Mouse (Mus musculus) erythroblast, embryonic 14.5 days (primary cell): ENCODE results near the gene Phf7.

ENCODE experiments used
- GATA1 ChIP-seq: IDR thresholded peaks from 2 replicates; pipeline ENCODE4 v1.6.1; 2012; ENCODE audit warnings: low read length, inconsistent platforms, mixed read lengths
- TAL1 ChIP-seq: IDR thresholded peaks from 3 replicates; pipeline ENCODE4 v1.6.1; 2012; ENCODE audit warnings: low read length, inconsistent platforms, mixed read lengths

- no peak for TF ChIP-seq TAL1
- no peak for TF ChIP-seq GATA1
Observed at GRCm38 (mm10) chr14:31260374-31260773, 9.3 kb upstream of the Phf7 start.
